Mouse (Mus musculus) layer of hippocampus, adult 2 months (tissue): ENCODE measurements at regions not wholly inside any gene's neighbourhood (a gene's known extent, or its start where the extent isn't known, plus 50 kb on each side); places are given as distances from the start of the nearest gene placed in this dataset.

Experiments
- DNase-seq, 2 experiments: peaks; one replicate each; pipeline ENCODE4 v3.0.0; 2022; ENCODE audit warnings: low spot score in 2 of 2
- H3K27ac ChIP-seq: fragments of 200-600 bp; 2 replicates; pipeline ENCODE4 v1.8.1; 2022
- H3K4me3 ChIP-seq: fragments of 200-600 bp; 2 replicates; pipeline ENCODE4 v1.8.1; 2022; ENCODE audit warnings: mild to moderate bottlenecking
- CTCF ChIP-seq: fragments of 200-600 bp; conservative IDR thresholded peaks from 2 replicates; pipeline ENCODE4 v1.8.1; 2022; ENCODE audit warnings: antibody characterized with exemption, mild to moderate bottlenecking, moderate library complexity

GRCm38 (mm10) chr10:67689944-67690670, 141.4 kb upstream of the Ado start:
- Histone ChIP-seq H3K4me3 (no peak overlapping the region), H3K27ac (no peak overlapping the region)
- no peak for TF ChIP-seq CTCF
- no peak for DNase-seq

GRCm38 (mm10) chr10:67679382-67679781, 130.6 kb upstream of the Ado start:
- no peak for DNase-seq
- TF ChIP-seq CTCF: no peak
- H3K27ac ChIP-seq: no peak overlapping the region

GRCm38 (mm10) chr10:67673450-67673849, 124.7 kb upstream of the Ado start:
- DNase-seq: no peak
- TF ChIP-seq CTCF: no peak
- H3K27ac ChIP-seq: no peak overlapping the region
- no peak overlapping the region for H3K4me3 ChIP-seq

More at GRCm38 (mm10) chr10:67679382-67679781, 130.6 kb upstream of the Ado start:
- no peak overlapping the region for H3K4me3 ChIP-seq

- Histone ChIP-seq H3K4me3 (no peak overlapping the region), H3K27ac (no peak overlapping the region)
- TF ChIP-seq CTCF: no peak
Observed at GRCm38 (mm10) chr10:67672281-67672680, 123.5 kb upstream of the Ado start.

DNA sequence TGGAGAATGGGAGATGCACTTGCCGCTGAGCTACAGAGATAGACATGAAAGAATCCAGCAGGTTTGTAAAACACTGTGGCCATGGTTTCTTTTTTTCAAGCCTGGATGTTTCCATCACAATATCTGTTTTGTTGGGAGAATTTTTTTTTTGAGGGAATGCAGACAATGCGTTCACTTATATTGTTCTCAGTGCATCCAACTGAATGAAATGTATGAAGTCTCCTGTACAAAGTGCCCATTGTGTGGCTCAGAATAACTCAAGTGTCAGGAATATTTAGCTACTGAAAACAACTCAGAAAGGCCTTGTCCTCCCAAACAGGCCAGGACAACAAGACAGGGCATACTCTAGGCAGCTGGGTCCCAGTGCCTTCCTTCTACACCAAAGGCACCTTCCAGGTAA, 120.3 kb upstream of the Ado start:
- DNase-seq: no peak
- TF ChIP-seq CTCF: no peak
- Histone ChIP-seq H3K27ac (no peak overlapping the region), H3K4me3 (no peak overlapping the region)

More at GRCm38 (mm10) chr10:67672281-67672680, 123.5 kb upstream of the Ado start:
- no peak for DNase-seq

DNA sequence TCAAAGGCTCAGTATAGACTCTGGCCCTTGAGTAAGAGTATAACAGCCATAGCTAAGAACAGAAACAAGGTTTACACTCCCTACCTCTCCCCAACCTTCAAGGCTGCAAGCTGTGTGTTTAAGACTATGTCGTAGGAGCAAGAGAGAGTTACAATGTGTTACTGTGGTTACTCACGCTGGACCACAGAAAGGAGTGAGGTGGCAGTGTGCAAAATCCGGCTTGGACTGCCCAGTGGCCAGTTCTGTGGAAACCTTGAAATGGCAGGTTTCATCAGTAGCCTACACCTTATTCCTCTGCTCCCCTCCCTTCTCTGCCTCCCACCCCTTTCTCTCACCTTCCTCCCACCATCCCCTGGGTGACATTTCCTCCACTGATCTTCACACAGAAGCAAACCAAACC, 114.3 kb upstream of the Ado start:
- Histone ChIP-seq H3K27ac (no peak overlapping the region), H3K4me3 (no peak overlapping the region)
- DNase-seq: no peak
- no peak for TF ChIP-seq CTCF

- H3K4me3 ChIP-seq: no peak overlapping the region
- TF ChIP-seq CTCF: no peak
- H3K27ac ChIP-seq: no peak overlapping the region
- no peak for DNase-seq
Observed at GRCm38 (mm10) chr10:67661666-67662065, 112.9 kb upstream of the Ado start.

GRCm38 (mm10) chr10:67658005-67658545, 109.3 kb upstream of the Ado start:
- no peak overlapping the region for H3K4me3 ChIP-seq
- no peak overlapping the region for H3K27ac ChIP-seq
- no peak for TF ChIP-seq CTCF
- DNase-seq: no peak

GRCm38 (mm10) chr10:67657305-67657704, 108.5 kb upstream of the Ado start:
- H3K4me3 ChIP-seq: no peak overlapping the region
- no peak for DNase-seq
- no peak overlapping the region for H3K27ac ChIP-seq
- TF ChIP-seq CTCF: no peak

- Histone ChIP-seq H3K27ac (no peak overlapping the region), H3K4me3 (no peak overlapping the region)
- DNase-seq: no peak
- TF ChIP-seq CTCF: no peak
Observed at GRCm38 (mm10) chr10:67654518-67654917, 105.8 kb upstream of the Ado start.

GRCm38 (mm10) chr10:67652300-67652699, 103.5 kb upstream of the Ado start:
- TF ChIP-seq CTCF: no peak
- Histone ChIP-seq H3K4me3 (no peak overlapping the region), H3K27ac (no peak overlapping the region)
- DNase-seq: no peak

DNA sequence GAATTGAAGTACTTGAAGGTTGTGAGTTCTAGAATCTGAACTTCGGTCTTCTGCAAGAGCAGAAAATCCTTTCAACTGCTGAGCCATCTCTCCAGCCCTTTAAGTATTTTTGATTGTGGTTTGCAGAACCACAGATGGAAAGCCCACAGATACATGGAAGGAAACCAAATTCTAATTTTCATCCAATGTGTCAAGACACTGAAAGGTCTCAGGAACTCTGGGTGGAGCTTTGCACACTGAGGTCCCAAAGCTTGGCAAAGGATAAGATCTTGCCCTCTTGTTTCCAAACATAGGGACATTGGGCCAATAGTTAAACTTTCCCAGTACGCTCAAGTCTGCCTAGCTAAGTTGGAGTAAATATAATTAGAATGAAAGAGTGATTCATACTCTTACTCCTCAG, 102.6 kb upstream of the Ado start:
- no peak for TF ChIP-seq CTCF
- H3K4me3 ChIP-seq: no peak overlapping the region
- no peak overlapping the region for H3K27ac ChIP-seq
- DNase-seq: no peak

GRCm38 (mm10) chr10:67647777-67648727, 99.3 kb upstream of the Ado start:
- no peak for DNase-seq
- H3K4me3 ChIP-seq: no peak overlapping the region

More at GRCm38 (mm10) chr10:67647777-67648727, 99.3 kb upstream of the Ado start:
- no peak overlapping the region for H3K27ac ChIP-seq
- no peak for TF ChIP-seq CTCF
